Mouse (Mus musculus) urinary bladder, postnatal 0 days (tissue): ENCODE data around the gene Id1. TPM values are rescaled to one million over a fixed set of nuclear protein-coding genes. Genes with fewer than 3 reads are reported as not detected.

Experiments
- microRNA-seq: library from miRNA; unstranded; fragments of <30 nt; microRNA quantifications from one replicate; pipeline ENCODE4, GENCODE M21; 2016
- polyA plus RNA-seq: library from polyadenylated mRNA; unstranded; fragments of >200 nt; fragmentation: Nextera tagmentation; extraction: Ambion mirVana; gene quantifications from 2 replicates; pipeline ENCODE4 v1.2.1, GENCODE M21; 2015

The Id1 gene
- polyA plus RNA-seq, result 186 and 218 TPM in 2 replicates

GRCm38 (mm10) chr2:152736090-152736601, at the start of gene Id1:
TSS of gene Id1 (plus strand) at chr2:152736251.

GRCm38 (mm10) chr2:152686806-152687267, 49.2 kb upstream of the Id1 start, which contains the start of gene Mcts2:
TSS of gene Mcts2 (plus strand) at chr2:152687035.

DNA sequence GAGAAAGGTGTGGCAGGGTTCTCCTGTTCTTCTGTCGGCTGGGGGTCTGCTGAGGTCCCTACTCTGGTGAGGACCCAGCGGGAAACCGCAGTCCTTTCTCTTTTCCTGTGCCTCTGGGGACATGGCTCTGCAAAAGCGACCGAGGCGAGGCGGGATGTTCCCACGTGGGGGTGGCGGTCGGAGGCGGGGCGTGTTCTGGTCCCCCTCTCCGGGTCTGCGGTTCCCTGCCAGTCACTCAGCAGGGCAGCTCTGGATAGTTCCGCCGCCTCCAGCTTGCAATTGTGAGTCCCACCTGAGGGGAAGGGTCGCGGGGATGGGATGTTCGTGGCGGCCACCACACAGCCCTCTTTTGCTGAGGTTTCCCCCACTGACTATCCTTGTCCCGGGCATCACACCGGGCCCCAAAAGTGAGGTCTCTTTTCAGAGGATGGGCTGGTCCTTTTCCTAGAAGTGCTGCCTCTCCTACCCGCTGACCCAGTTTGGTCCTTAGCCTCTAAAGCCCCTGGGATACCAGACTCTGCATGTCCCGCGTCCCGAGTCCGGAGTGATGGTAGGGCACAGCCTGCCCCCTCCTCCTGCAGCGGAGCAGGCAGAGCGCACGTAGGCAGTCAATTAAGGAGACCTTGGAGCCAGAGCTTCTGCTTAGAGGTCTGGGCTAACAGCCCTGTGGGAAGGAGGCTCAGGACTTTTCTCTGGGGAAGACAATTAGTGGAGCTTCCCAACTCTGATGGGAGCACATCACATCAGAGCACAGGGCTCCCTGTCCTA, 18.1 kb downstream of the Id1 start, which contains the start of gene Cox4i2:
Gene Cox4i2 (plus strand): TSS at position 230 of the 768 bp plus-strand sequence.

Small RNAs within 50 kb of the gene (microRNA-seq; reads per million reads assigned to microRNA genes)
- not detected for gene Gm23802

Other genes starting within 250 kb of the Id1 start
- gene Defb22, start 246.1 kb upstream of the Id1 start, polyA plus RNA-seq, result not detected in 2 replicates
- not detected in 2 replicates for gene Defb26, start 224.6 kb upstream of the Id1 start, polyA plus RNA-seq
- gene Defb28, start 218.0 kb upstream of the Id1 start, polyA plus RNA-seq, result not detected in 2 replicates
- gene Defb29, start 196.2 kb upstream of the Id1 start, polyA plus RNA-seq, result not detected in 2 replicates
- gene Gm17416, start 166.9 kb upstream of the Id1 start, polyA plus RNA-seq, result not detected in 2 replicates
- gene Defb21, start 163.5 kb upstream of the Id1 start, polyA plus RNA-seq, result not detected in 2 replicates
- not detected in 2 replicates for gene Defb19, start 155.9 kb upstream of the Id1 start, polyA plus RNA-seq
- not detected in 2 replicates for gene Defb45, start 136.9 kb upstream of the Id1 start, polyA plus RNA-seq
- not detected in 2 replicates for gene Defb36, start 131.9 kb upstream of the Id1 start, polyA plus RNA-seq
- 0.74 and 1.2 TPM in 2 replicates for gene Defb25, start 113.2 kb upstream of the Id1 start, polyA plus RNA-seq
- gene Rem1, start 109.3 kb upstream of the Id1 start, polyA plus RNA-seq, result 9.2 TPM in 2 replicates
- gene H13, start 66.8 kb upstream of the Id1 start, polyA plus RNA-seq, result 79.5 and 83.8 TPM in 2 replicates
- 33.1 and 33.7 TPM in 2 replicates for gene Mcts2, start 49.2 kb upstream of the Id1 start, polyA plus RNA-seq
- 10.9 and 15.6 TPM in 2 replicates for gene Cox4i2, start 17.9 kb downstream of the Id1 start, polyA plus RNA-seq
- 87.3 and 90.0 TPM in 2 replicates for gene Bcl2l1, start 95.5 kb downstream of the Id1 start, polyA plus RNA-seq
- 13.9 and 21.6 TPM in 2 replicates for gene Tpx2, start 111.7 kb downstream of the Id1 start, polyA plus RNA-seq
- gene Mylk2, start 175.1 kb downstream of the Id1 start, polyA plus RNA-seq, result 0.08 and 0.16 TPM in 2 replicates
- 36.9 and 38.5 TPM in 2 replicates for gene Foxs1, start 197.0 kb downstream of the Id1 start, polyA plus RNA-seq
- gene Dusp15, start 215.4 kb downstream of the Id1 start, polyA plus RNA-seq, result 0.10 and 0.24 TPM in 2 replicates
- not detected in 2 replicates for gene Ttll9, start 226.2 kb downstream of the Id1 start, polyA plus RNA-seq